Mouse (Mus musculus) spleen, adult 2 months (tissue): Measurements from ENCODE around the gene Tspan2. TPM values are rescaled to one million over a fixed set of nuclear protein-coding genes. Genes with fewer than 3 reads are reported as not detected.

Experiments
- DNase-seq, 2 experiments: peaks; one replicate each; pipeline versions ENCODE4 v3.0.0 to v3.0.0-alpha.2; 2012 to 2021; ENCODE audit warnings: low spot score in 2 of 2, low read depth in 1 of 2
- H3K27ac ChIP-seq: fragments of 200-500 bp; 2 replicates; pipeline ENCODE4 v1.5.1; 2012; ENCODE audit warnings: low read length, inconsistent platforms; ENCODE audit not compliant: insufficient read depth
- H3K27me3 ChIP-seq: fragments of 200-500 bp; 2 replicates; pipeline ENCODE4 v1.6.1; 2012; ENCODE audit warnings: mild to moderate bottlenecking, moderate library complexity, low read length, inconsistent platforms; ENCODE audit not compliant: control insufficient read depth, insufficient read depth
- H3K36me3 ChIP-seq: fragments of 200-500 bp; 2 replicates; pipeline ENCODE4 v1.6.1; 2012; ENCODE audit warnings: mild to moderate bottlenecking, low read length, inconsistent platforms; ENCODE audit not compliant: control insufficient read depth, insufficient read depth
- H3K4me1 ChIP-seq: fragments of 200-500 bp; 2 replicates; pipeline ENCODE4 v1.6.1; 2011; ENCODE audit warnings: inconsistent platforms; ENCODE audit not compliant: control insufficient read depth, insufficient read depth, insufficient read length
- H3K4me3 ChIP-seq: fragments of 200-500 bp; 2 replicates; pipeline ENCODE4 v1.5.1; 2011; ENCODE audit warnings: mild to moderate bottlenecking, inconsistent platforms; ENCODE audit not compliant: insufficient read depth, insufficient read length; ENCODE audit errors: extremely low read depth
- CTCF ChIP-seq: fragments of 200-500 bp; IDR thresholded peaks from 2 replicates; pipeline ENCODE4 v1.5.1; 2011; ENCODE audit warnings: mild to moderate bottlenecking, inconsistent platforms; ENCODE audit not compliant: insufficient read depth, insufficient read length, insufficient replicate concordance; ENCODE audit errors: extremely low read depth
- POLR2A ChIP-seq: fragments of 200-500 bp; IDR thresholded peaks from 2 replicates; pipeline ENCODE4 v1.6.1; 2011; ENCODE audit warnings: low read depth, low read length, inconsistent platforms
- WGBS: fragments of 180-500 bp; shearing (Covaris S2); methylation state at CpG from one replicate; pipeline ENCODE4 v1.1.7; 2018; 5-methylcytosine and 5-hydroxymethylcytosine counted together
- polyA plus RNA-seq: library from polyadenylated mRNA; depleted of rRNA; stranded (reverse); fragments of >200 nt; gene quantifications from 2 replicates; pipeline ENCODE4 v1.2.3, GENCODE M21; 2012

Tspan2 gene
- polyA plus RNA-seq, 1 experiment, result 1.5 TPM

GRCm38 (mm10) chr3:102735031-102735558 is 766 bp downstream of the Tspan2 start:
- DNase-seq, result peak in 1 of 2 experiments; percentile 54
- Histone ChIP-seq H3K27ac (no peak overlapping the region), H3K27me3 (no peaks in the 10 kb centered on the region), H3K36me3 (no peaks in the 10 kb centered on the region), H3K4me1 (peaks cover 26% of the 10 kb centered on the region; the same call in 1 of the 2 replicates), H3K4me3 (peak overlapping the region; percentile 69)
- WGBS, result under 1% methylated on average over 33 of the region's 33 CpGs
- no peak for TF ChIP-seq CTCF
- TF ChIP-seq POLR2A, result no peak

GRCm38 (mm10) chr3:102735638-102736037 is 1.3 kb downstream of the Tspan2 start:
- DNase-seq, result no peak
- Histone ChIP-seq H3K27ac (no peak overlapping the region), H3K4me1 (peaks cover 26% of the 10 kb centered on the region; the same call in 1 of the 2 replicates), H3K36me3 (no peaks in the 10 kb centered on the region), H3K27me3 (no peaks in the 10 kb centered on the region), H3K4me3 (no peak overlapping the region; the same call in 1 of the 2 replicates)
- WGBS, result 51% methylated on average over 6 of the region's 6 CpGs
- TF ChIP-seq POLR2A, result no peak
- TF ChIP-seq CTCF, result no peak

DNA sequence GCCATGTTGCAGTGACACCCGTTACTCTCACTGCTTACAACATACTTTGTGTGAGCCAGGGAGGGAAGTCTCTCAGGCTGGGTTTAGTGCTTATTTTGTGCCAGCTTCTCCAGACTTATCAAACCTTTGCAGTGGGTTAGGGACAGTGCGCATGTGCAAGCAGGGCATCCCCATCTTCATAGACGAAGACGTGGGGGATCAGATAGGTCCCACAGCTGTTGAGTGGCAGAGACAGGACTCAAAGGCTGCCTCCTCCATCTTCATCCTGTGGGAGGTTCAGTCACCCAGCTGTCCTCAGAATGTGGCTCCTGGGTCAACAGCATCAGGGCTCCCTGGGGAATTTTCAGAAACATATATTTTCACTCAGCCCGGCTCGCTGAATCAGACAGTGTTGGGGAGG is 2.1 kb downstream of the Tspan2 start:
- no peak for DNase-seq
- H3K36me3 ChIP-seq, result no peaks in the 10 kb centered on the region
- no peaks in the 10 kb centered on the region for H3K27me3 ChIP-seq
- H3K27ac ChIP-seq, result no peak overlapping the region
- TF ChIP-seq CTCF (no peak), POLR2A (no peak)
- H3K4me1 ChIP-seq, result peaks cover 26% of the 10 kb centered on the region; the same call in 1 of the 2 replicates
- 30% methylated on average over 6 of the region's 6 CpGs for WGBS
- no peak overlapping the region for H3K4me3 ChIP-seq

- TF ChIP-seq CTCF (no peak), POLR2A (no peak)
These were observed 2.8 kb downstream of the Tspan2 start for GRCm38 (mm10) chr3:102737106-102737505.

DNA sequence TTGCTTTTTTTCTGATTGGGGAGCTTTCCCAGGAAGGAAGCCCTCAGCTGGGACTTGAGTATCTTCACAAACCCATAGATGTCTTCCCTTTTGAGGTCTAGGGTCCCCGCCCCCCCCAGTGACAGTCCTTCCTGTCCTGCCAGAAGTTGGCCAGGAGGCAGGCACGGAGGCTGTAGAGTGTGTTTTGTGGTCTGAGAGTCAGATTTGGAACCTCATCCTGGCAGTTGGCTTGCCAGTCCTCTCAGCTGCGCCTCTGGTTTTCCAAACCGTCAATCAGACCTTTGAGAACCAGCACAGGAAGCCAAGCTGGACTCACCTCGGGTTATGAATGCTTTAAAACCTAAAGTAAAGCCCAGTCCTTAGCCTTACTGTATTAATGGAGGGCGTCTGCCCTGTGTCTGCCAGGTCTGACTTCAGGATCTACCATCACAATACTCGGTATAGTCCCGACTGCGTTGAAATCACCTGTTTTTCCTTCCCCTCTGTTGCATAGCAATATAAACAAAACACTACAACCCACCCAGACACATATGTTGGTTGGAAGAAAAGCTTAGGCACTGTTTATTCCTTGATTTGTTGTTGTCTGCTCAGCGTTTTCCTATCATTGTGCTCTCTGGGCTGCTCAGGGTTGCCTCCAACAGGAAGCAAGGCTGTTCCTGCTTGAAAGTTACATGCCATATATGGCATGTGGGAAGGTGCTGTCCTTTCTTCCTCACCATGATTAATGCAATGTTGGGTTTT is 4.0 kb downstream of the Tspan2 start:
- H3K36me3 ChIP-seq, result no peaks in the 10 kb centered on the region
- no peak for DNase-seq
- TF ChIP-seq CTCF (no peak), POLR2A (no peak)
- H3K27me3 ChIP-seq, result no peaks in the 10 kb centered on the region
- no peak overlapping the region for H3K4me3 ChIP-seq
- peaks cover 20% of the 10 kb centered on the region; the same call in 1 of the 2 replicates for H3K4me1 ChIP-seq
- H3K27ac ChIP-seq, result peak overlapping the region; percentile 30; the same call in 1 of the 2 replicates
- WGBS, result 16% methylated on average over 10 of the region's 10 CpGs

More at GRCm38 (mm10) chr3:102737106-102737505, 2.8 kb downstream of the Tspan2 start:
- H3K27me3 ChIP-seq, result no peaks in the 10 kb centered on the region
- no peaks in the 10 kb centered on the region for H3K36me3 ChIP-seq
- no peak overlapping the region for H3K4me3 ChIP-seq
- no peak for DNase-seq
- H3K27ac ChIP-seq, result no peak overlapping the region
- 80% methylated on average over 6 of the region's 6 CpGs for WGBS
- peaks cover 23% of the 10 kb centered on the region; the same call in 1 of the 2 replicates for H3K4me1 ChIP-seq

DNA sequence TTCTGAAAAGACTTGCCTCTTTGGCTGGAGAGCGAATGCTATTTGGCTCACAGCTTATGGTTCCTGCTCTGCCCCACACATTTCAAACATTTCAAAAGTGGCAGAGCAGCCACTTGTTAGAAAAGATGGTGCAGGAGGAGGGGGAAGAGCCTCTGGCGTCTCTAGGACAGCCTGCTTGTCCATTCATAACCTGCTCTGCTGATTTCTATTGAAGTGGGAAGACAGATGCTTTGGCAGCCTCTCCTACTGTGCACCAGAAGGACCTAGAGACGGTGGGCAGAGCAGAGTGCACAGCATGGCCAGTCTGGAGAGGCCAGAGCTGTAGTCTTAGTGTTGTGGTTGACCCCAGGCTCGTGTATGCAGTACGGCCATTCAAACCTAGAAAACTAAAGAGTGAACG is 4.6 kb downstream of the Tspan2 start:
- H3K4me3 ChIP-seq, result no peak overlapping the region
- TF ChIP-seq POLR2A (no peak), CTCF (no peak)
- 59% methylated on average over 6 of the region's 6 CpGs for WGBS

More for the DNA sequence above, 4.6 kb downstream of the Tspan2 start:
- H3K27me3 ChIP-seq, result no peaks in the 10 kb centered on the region
- no peak for DNase-seq
- peaks cover 15% of the 10 kb centered on the region; the same call in 1 of the 2 replicates for H3K4me1 ChIP-seq
- H3K27ac ChIP-seq, result no peak overlapping the region
- H3K36me3 ChIP-seq, result no peaks in the 10 kb centered on the region
